Mouse (Mus musculus): ENCODE results near the gene Krt36. TPM values are rescaled to one million over a fixed set of nuclear protein-coding genes. Genes with fewer than 3 reads are reported as not detected.

Gene Krt36
- polyA plus RNA-seq, 1 experiment from 2014 or later = 1.4 TPM

DNA sequence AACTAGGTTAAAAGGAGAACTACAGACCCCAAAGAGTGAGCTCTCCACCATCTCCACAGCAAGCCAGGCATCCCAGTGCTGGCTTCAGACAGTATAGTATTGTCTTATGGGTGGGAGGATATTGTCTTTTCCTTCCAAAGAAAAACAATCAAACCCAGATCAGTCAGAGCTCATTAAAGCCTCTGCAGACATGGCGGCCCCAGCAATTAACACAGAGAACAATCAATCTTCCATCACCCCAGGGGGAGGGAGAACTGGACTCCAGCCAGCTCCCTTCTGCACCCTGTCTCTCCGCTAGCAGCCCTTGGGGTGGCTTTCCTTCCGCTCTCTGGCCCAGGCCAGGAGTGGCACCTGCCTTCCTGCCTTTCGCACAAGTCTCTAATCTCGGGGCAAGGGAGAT, 32.3 kb upstream of the Krt36 start:
- H3K9me3 ChIP-seq (ENCODE audit: control insufficient read depth, low read length) = no peaks in the 10 kb centered on the region
- no peak overlapping the region for H3K4me2 ChIP-seq (replicated peaks; ENCODE audit: low read depth, low read length)
- H3K27me3 ChIP-seq (ENCODE audit: control insufficient read depth, insufficient read depth, low read length) = no peaks in the 10 kb centered on the region
- peak; percentile 56 for ATAC-seq (ENCODE audit: low FRiP score, low TSS enrichment)
- H3K4me1 ChIP-seq (ENCODE audit: control insufficient read depth, insufficient read depth, low read length) = peaks cover 12% of the 10 kb centered on the region; the same call in 1 of the 2 replicates
- WGBS = 8% methylated on average over 5 of the region's 5 CpGs
- H3K9ac ChIP-seq (ENCODE audit: low read depth, low read length) = no peak overlapping the region
- no peak overlapping the region for H3K4me3 ChIP-seq (ENCODE audit: low read length)
- no peak overlapping the region for H3K27ac ChIP-seq (ENCODE audit: low read depth, low read length)
- no peaks in the 10 kb centered on the region for H3K36me3 ChIP-seq (ENCODE audit: control insufficient read depth, insufficient read depth, low read length)

DNA sequence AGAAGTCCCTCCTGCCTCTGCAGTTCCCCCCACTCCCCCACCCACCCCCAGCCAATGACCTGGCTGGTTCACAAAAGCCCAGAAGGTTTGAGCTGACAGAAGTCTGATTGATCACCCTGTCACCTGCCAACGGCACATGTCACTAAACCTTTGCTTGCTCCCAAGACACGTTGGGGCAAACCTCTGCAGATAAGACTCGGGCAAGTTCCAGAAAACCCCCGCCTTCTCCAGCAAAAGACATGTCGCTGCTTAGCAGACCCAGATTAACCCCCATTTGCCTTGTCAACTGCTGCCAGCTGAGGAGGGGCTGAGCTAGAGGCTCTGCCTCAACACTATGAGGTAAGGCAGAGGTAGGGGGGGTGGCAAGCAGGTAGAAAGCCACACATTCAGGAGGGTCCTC, 31.1 kb upstream of the Krt36 start:
- no peaks in the 10 kb centered on the region for H3K9me3 ChIP-seq (ENCODE audit: control insufficient read depth, low read length)
- no peak overlapping the region for H3K4me2 ChIP-seq (replicated peaks; ENCODE audit: low read depth, low read length)
- 10% methylated on average over 5 of the region's 5 CpGs for WGBS
- no peaks in the 10 kb centered on the region for H3K36me3 ChIP-seq (ENCODE audit: control insufficient read depth, insufficient read depth, low read length)
- no peak overlapping the region for H3K4me3 ChIP-seq (ENCODE audit: low read length)
- H3K4me1 ChIP-seq (ENCODE audit: control insufficient read depth, insufficient read depth, low read length) = peaks cover 12% of the 10 kb centered on the region; the same call in 1 of the 2 replicates
- no peak overlapping the region for H3K27ac ChIP-seq (ENCODE audit: low read depth, low read length)
- ATAC-seq (ENCODE audit: low FRiP score, low TSS enrichment) = no peak
- no peak overlapping the region for H3K9ac ChIP-seq (ENCODE audit: low read depth, low read length)
- H3K27me3 ChIP-seq (ENCODE audit: control insufficient read depth, insufficient read depth, low read length) = no peaks in the 10 kb centered on the region

DNA sequence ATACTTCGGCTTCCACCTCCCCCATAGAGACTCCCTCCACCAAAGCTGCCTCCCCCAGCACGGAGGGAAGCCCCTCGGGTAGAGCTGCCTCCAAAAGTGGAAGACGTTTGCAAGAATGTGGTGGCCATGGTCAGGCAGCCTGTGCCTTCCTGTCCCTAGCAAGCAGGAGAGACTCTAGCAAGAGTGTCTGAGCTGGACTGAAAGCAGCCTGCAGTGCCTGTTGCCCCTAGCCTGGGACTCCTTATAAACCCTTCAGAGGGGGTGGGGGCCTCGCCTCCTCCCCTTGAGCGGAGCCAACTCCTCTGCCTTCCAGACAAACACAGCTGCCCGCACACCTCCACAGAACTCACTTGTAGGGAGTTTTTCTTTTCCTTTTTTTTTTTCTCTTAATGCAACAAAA, 30.3 kb upstream of the Krt36 start, which contains the start of gene Krt15:
Gene Krt15 (minus strand): TSS at position 198 of the 400 bp plus-strand sequence.
- H3K9me3 ChIP-seq (ENCODE audit: control insufficient read depth, low read length) = no peaks in the 10 kb centered on the region
- H3K4me3 ChIP-seq (ENCODE audit: low read length) = no peak within 1 kb of the TSS
- H3K4me1 ChIP-seq (ENCODE audit: control insufficient read depth, insufficient read depth, low read length) = peaks cover 12% of the 10 kb centered on the region; the same call in 1 of the 2 replicates
- no peak within 1 kb of the TSS for H3K4me2 ChIP-seq (replicated peaks; ENCODE audit: low read depth, low read length)
- no peak within 1 kb of the TSS for H3K27ac ChIP-seq (ENCODE audit: low read depth, low read length)
- no peak for ATAC-seq (ENCODE audit: low FRiP score, low TSS enrichment)
- H3K9ac ChIP-seq (ENCODE audit: low read depth, low read length) = no peak within 1 kb of the TSS
- WGBS = 37% methylated on average over 7 of the region's 7 CpGs
- H3K36me3 ChIP-seq (ENCODE audit: control insufficient read depth, insufficient read depth, low read length) = no peaks in the 10 kb centered on the region
- H3K27me3 ChIP-seq (ENCODE audit: control insufficient read depth, insufficient read depth, low read length) = no peaks in the 10 kb centered on the region

DNA sequence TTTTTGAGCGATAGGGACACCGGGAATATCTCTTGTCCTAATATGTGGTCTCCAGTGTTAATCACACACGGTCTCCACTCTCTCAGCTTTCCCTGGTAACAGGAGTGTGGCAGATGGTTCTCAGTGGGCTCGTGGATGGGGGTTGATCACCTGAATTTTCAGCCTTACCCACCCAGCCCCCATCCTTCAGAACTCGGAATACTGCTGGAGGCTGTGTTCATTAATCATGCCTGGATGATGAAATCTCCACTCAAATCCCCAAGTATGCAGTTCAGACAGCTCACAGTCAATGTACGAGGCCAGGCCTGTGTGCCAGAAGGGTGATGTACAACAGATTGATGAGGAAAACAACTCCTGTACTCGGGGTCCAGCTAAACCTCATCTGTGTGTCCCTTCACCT, 19.5 kb upstream of the Krt36 start:
- Histone ChIP-seq H3K4me2 (replicated peaks; ENCODE audit: low read depth, low read length) (no peak overlapping the region), H3K9me3 (ENCODE audit: control insufficient read depth, low read length) (no peaks in the 10 kb centered on the region), H3K4me1 (ENCODE audit: control insufficient read depth, insufficient read depth, low read length) (no peaks in the 10 kb centered on the region), H3K4me3 (ENCODE audit: low read length) (no peak overlapping the region), H3K27ac (ENCODE audit: low read depth, low read length) (no peak overlapping the region), H3K27me3 (ENCODE audit: control insufficient read depth, insufficient read depth, low read length) (no peaks in the 10 kb centered on the region), H3K36me3 (ENCODE audit: control insufficient read depth, insufficient read depth, low read length) (no peaks in the 10 kb centered on the region), H3K9ac (ENCODE audit: low read depth, low read length) (no peak overlapping the region)
- WGBS = 78% methylated on average over 7 of the region's 7 CpGs
- ATAC-seq (ENCODE audit: low FRiP score, low TSS enrichment) = no peak

DNA sequence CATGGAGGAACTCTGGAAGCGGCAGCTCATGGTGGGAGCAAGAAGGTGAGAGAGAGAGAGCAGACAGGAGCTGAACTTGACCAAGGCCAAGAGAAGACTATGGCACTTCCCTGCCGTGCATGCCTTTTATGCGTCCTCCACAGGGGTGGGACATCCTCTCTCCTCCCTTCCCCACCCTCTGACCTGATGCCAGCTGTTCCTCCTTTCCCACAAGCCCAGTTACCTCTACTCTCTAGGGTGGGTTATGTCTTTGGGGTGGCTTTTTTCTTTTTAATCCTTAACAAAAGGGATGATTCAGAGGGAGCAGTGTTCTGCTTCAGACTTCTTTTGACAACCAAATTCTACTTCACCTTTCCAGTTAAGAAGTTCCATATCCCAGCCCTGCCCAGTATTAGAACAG, 16.0 kb upstream of the Krt36 start, which contains the start of gene Krt13:
Gene Krt13 (minus strand): TSS at position 101 of the 400 bp plus-strand sequence.
- 55% methylated on average over 3 of the region's 3 CpGs for WGBS
- H3K4me2 ChIP-seq (replicated peaks; ENCODE audit: low read depth, low read length) = no peak within 1 kb of the TSS
- no peak within 1 kb of the TSS for H3K4me3 ChIP-seq (ENCODE audit: low read length)
- H3K27me3 ChIP-seq (ENCODE audit: control insufficient read depth, insufficient read depth, low read length) = no peaks in the 10 kb centered on the region
- ATAC-seq (ENCODE audit: low FRiP score, low TSS enrichment) = no peak
- no peaks in the 10 kb centered on the region for H3K36me3 ChIP-seq (ENCODE audit: control insufficient read depth, insufficient read depth, low read length)
- no peaks in the 10 kb centered on the region for H3K4me1 ChIP-seq (ENCODE audit: control insufficient read depth, insufficient read depth, low read length)
- no peak within 1 kb of the TSS for H3K27ac ChIP-seq (ENCODE audit: low read depth, low read length)
- no peaks in the 10 kb centered on the region for H3K9me3 ChIP-seq (ENCODE audit: control insufficient read depth, low read length)
- H3K9ac ChIP-seq (ENCODE audit: low read depth, low read length) = no peak within 1 kb of the TSS

DNA sequence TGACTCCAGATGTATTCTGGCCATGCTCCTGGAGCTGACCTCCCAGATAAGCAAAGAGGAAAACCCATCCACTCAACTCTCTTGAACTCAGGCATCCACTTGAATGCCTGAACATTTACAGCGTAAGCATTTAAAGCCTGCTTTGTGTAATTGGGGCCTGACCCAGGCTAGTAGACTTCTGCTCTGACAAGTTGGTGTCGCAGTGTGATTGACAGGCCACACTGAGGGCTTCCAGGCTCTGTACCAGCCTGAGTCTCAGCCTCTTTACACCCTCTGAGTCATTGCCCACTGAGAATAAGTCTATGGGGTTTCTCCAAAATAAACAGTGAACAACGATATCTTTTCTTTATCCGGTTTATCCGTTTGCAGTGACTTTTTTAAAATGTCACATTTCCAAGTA, 14.9 kb upstream of the Krt36 start:
- Histone ChIP-seq H3K9me3 (ENCODE audit: control insufficient read depth, low read length) (no peaks in the 10 kb centered on the region), H3K27me3 (ENCODE audit: control insufficient read depth, insufficient read depth, low read length) (no peaks in the 10 kb centered on the region), H3K4me3 (ENCODE audit: low read length) (no peak overlapping the region), H3K4me2 (replicated peaks; ENCODE audit: low read depth, low read length) (no peak overlapping the region), H3K4me1 (ENCODE audit: control insufficient read depth, insufficient read depth, low read length) (no peaks in the 10 kb centered on the region), H3K36me3 (ENCODE audit: control insufficient read depth, insufficient read depth, low read length) (no peaks in the 10 kb centered on the region), H3K27ac (ENCODE audit: low read depth, low read length) (no peak overlapping the region), H3K9ac (ENCODE audit: low read depth, low read length) (no peak overlapping the region)
- WGBS = 65% methylated on average over 5 of the region's 5 CpGs
- ATAC-seq (ENCODE audit: low FRiP score, low TSS enrichment) = no peak

DNA sequence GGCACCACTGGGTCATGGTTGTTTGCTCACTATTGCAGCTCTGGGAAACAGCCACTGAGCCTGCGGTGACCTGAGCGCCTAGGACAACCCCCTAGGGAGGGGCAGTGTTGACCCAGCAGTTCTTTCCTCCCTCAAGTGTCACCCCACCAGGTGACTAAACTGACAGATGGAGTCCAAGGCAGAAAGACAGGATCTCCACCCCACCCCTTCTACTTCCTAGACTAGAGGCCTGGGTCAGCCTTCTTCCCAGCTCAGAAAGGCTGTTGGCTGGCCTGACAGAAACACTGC, 8.3 kb upstream of the Krt36 start:
- no peak overlapping the region for H3K27ac ChIP-seq (ENCODE audit: low read depth, low read length)
- H3K4me1 ChIP-seq (ENCODE audit: control insufficient read depth, insufficient read depth, low read length) = no peaks in the 10 kb centered on the region
- no peak overlapping the region for H3K4me3 ChIP-seq (ENCODE audit: low read length)
- WGBS = 58% methylated on average over 2 of the region's 2 CpGs
- H3K9me3 ChIP-seq (ENCODE audit: control insufficient read depth, low read length) = no peaks in the 10 kb centered on the region
- no peaks in the 10 kb centered on the region for H3K27me3 ChIP-seq (ENCODE audit: control insufficient read depth, insufficient read depth, low read length)
- 0 out of 2 replicates have a peak, but pooled peaks have one; percentile 46 for ATAC-seq (ENCODE audit: low FRiP score, low TSS enrichment)
- H3K4me2 ChIP-seq (replicated peaks; ENCODE audit: low read depth, low read length) = no peak overlapping the region
- H3K36me3 ChIP-seq (ENCODE audit: control insufficient read depth, insufficient read depth, low read length) = no peaks in the 10 kb centered on the region
- no peak overlapping the region for H3K9ac ChIP-seq (ENCODE audit: low read depth, low read length)

DNA sequence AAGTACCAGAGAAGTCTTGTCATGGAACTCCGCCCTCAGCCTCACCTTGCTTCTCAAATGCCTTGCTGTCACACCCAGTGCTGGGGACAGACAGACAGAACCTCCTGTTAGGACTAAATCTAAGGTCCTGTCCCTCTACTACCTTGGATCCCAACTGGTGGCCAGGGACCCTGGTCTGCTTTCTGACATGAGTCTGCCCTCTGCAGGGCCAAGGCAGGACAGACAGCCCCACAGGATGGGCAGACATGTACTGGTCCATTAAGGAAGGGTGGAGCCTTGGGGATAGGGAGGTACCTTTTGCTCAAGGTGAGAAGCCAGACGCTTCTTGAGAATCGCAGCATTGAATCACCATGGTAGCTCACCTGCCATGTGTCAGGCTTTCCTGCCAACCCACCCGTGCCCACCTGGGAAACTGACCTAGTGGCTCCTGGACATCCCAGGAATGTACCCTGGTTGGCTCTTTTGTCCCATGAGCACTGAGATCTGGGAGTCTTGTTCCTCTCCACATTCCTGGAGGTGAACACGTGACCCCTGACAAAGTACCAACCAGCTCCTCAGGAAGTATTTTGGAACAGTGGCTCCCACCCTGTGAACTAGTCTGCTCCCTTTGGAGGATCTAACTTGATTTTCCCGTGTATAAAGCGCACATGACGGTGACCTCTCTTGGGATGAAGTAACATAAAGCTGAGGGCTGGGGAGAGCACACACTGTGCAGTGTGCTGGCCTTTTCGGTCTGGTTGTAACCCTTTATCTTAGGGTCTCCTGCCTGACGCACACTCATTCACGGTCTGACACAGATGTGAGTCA, 7.7 kb upstream of the Krt36 start:
- WGBS = 71% methylated on average over 11 of the region's 11 CpGs
- Histone ChIP-seq H3K9ac (ENCODE audit: low read depth, low read length) (no peak overlapping the region), H3K9me3 (ENCODE audit: control insufficient read depth, low read length) (no peaks in the 10 kb centered on the region), H3K36me3 (ENCODE audit: control insufficient read depth, insufficient read depth, low read length) (no peaks in the 10 kb centered on the region), H3K4me2 (replicated peaks; ENCODE audit: low read depth, low read length) (no peak overlapping the region), H3K4me3 (ENCODE audit: low read length) (no peak overlapping the region), H3K27ac (ENCODE audit: low read depth, low read length) (no peak overlapping the region), H3K27me3 (ENCODE audit: control insufficient read depth, insufficient read depth, low read length) (no peaks in the 10 kb centered on the region), H3K4me1 (ENCODE audit: control insufficient read depth, insufficient read depth, low read length) (no peaks in the 10 kb centered on the region)
- no peak for ATAC-seq (ENCODE audit: low FRiP score, low TSS enrichment)

DNA sequence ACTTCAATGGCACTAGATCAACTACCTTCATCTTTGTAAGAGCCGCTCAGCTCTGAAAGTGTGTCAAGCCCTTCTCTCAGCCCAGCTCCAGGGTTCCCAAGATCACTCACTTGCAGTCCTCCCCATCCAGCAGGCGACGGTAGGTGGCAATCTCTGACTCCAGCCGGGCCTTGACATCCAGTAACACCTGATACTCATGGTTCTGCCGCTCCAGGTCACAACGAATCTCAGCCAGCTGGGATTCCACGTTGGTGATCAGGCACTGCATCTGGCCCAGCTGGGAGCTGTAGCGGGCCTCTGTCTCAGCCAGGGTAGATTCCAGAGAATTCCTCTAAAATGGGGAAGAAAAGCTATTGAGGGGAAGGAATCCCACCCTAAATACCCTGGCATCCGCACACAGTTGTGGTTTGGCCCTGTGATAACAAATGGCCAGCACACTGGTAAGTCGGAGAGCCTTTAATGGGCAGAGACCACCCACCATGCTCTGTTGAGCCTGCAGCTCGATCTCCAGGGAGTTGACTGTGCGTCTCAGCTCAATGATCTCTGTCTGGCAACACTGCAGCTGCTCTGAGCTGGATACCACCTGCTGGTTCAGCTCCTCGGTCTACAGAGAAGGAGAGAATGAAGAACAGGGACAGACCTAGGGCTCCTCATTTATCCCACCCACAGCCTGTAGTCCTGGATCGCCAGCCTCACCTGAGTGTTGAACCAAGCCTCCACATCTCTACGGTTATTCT, 2.6 kb downstream of the Krt36 start:
- Histone ChIP-seq H3K27ac (ENCODE audit: low read depth, low read length) (peak overlapping the region; percentile 62; the same call in 1 of the 2 replicates), H3K36me3 (ENCODE audit: control insufficient read depth, insufficient read depth, low read length) (no peaks in the 10 kb centered on the region), H3K9me3 (ENCODE audit: control insufficient read depth, low read length) (no peaks in the 10 kb centered on the region), H3K9ac (ENCODE audit: low read depth, low read length) (no peak overlapping the region), H3K4me3 (ENCODE audit: low read length) (no peak overlapping the region), H3K27me3 (ENCODE audit: control insufficient read depth, insufficient read depth, low read length) (no peaks in the 10 kb centered on the region), H3K4me2 (replicated peaks; ENCODE audit: low read depth, low read length) (no peak overlapping the region), H3K4me1 (ENCODE audit: control insufficient read depth, insufficient read depth, low read length) (peaks cover 15% of the 10 kb centered on the region; the same call in 1 of the 2 replicates)
- ATAC-seq (ENCODE audit: low FRiP score, low TSS enrichment) = peak; percentile 86
- WGBS = 34% methylated on average over 15 of the region's 15 CpGs

All from kidney, embryonic 14.5 days (tissue).